Mouse (Mus musculus): ENCODE results near the gene Adcy6. TPM values are rescaled to one million over a fixed set of nuclear protein-coding genes. Genes with fewer than 3 reads are reported as not detected.

Adcy6 gene
- 74.0 and 82.0 TPM in 2 replicates for polyA plus RNA-seq (2012; rRNA removed)
- 14.3 and 16.2 TPM in 2 replicates for polyA plus RNA-seq (2014; fragmentation: Nextera tagmentation; extraction: Ambion mirVana)

- H3K27ac ChIP-seq (replicated peaks; ENCODE audit: low read depth, low read length): peak within 1 kb of the TSS; percentile 79
- under 1% methylated on average over 38 of the region's 75 CpGs for WGBS
- ATAC-seq (ENCODE audit: low FRiP score, low read depth) (peak; percentile 89), DNase-seq (ENCODE audit: low spot score) (peak; percentile 72)
- H3K9ac ChIP-seq (ENCODE audit: low read depth, low read length, severe bottlenecking): peak within 1 kb of the TSS; percentile 89
- H3K9me3 ChIP-seq (ENCODE audit: control insufficient read depth, low read length): no peaks in the 10 kb centered on the region
- peak within 1 kb of the TSS; percentile 90 for H3K4me2 ChIP-seq (replicated peaks; ENCODE audit: low read depth, low read length, severe bottlenecking)
- peak within 1 kb of the TSS; percentile 86 for H3K4me3 ChIP-seq (replicated peaks; ENCODE audit: low read length)
- TF ChIP-seq POLR2A (IDR thresholded peaks at IDR 0.05; ENCODE audit: borderline replicate concordance, extremely low read depth, insufficient read depth, insufficient read length): 0 out of 2 replicates have a peak, but pooled peaks have one; percentile 2
- peaks cover 7% of the 10 kb centered on the region; the same call in 1 of the 2 replicates for H3K36me3 ChIP-seq (ENCODE audit: control insufficient read depth, insufficient read depth, low read length)
- no peaks in the 10 kb centered on the region for H3K27me3 ChIP-seq (ENCODE audit: control insufficient read depth, insufficient read depth, low read length)
- peaks cover 19% of the 10 kb centered on the region for H3K4me1 ChIP-seq (ENCODE audit: control insufficient read depth, insufficient read depth, low read length)
These were observed at the start of gene Adcy6 for GRCm38 (mm10) chr15:98609331-98610130. Gene Adcy6 (minus strand): TSS chr15:98610076.

DNA sequence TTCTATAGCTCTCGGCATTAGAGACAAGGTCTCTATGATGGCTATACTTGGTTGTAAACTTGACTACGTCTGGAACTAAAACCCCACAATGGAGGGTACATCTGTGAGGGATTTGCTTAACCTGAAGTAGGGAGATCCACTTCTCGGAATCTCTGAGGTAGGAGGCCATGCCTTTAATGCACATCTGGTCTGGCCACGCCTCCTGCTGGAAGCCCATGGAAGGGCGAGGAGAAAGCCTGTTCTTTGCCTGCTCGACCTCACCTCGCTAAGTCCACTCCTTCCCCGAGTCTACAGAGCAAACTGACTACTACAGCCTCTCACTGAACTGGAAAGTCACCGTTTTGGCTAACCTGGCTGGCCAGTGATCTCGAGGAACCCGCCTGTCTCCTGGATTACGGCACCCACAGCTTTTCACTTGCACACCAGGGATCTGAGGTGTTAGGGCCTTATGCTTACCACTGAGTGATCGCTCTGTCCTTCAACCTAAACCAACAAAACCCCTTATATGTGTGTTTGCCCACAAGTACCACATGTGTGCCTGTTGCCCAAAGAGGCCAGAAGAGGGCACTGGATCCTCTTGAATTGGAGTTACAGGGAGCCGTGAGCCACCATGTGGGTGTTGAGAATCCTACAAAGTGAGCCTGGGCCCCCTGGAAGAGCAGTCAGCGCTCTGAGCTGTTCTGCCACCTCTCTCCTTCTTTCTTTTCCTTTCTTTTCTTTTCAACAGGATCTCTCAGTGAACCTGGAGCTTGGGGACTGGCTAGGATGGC is 47.3 kb upstream of the Adcy6 start:
- Histone ChIP-seq H3K36me3 (ENCODE audit: control insufficient read depth, insufficient read depth, low read length) (peaks cover 74% of the 10 kb centered on the region), H3K4me1 (ENCODE audit: control insufficient read depth, insufficient read depth, low read length) (0 out of 2 replicates have a peak, but pooled peaks cover 6% of the 10 kb centered on the region), H3K4me3 (replicated peaks; ENCODE audit: low read length) (no peak overlapping the region), H3K27me3 (ENCODE audit: control insufficient read depth, insufficient read depth, low read length) (no peaks in the 10 kb centered on the region), H3K27ac (replicated peaks; ENCODE audit: low read depth, low read length) (no peak overlapping the region), H3K9me3 (ENCODE audit: control insufficient read depth, low read length) (no peaks in the 10 kb centered on the region), H3K4me2 (replicated peaks; ENCODE audit: low read depth, low read length, severe bottlenecking) (no peak overlapping the region), H3K9ac (ENCODE audit: low read depth, low read length, severe bottlenecking) (no peak overlapping the region)
- no peak for TF ChIP-seq POLR2A (IDR thresholded peaks at IDR 0.05; ENCODE audit: borderline replicate concordance, extremely low read depth, insufficient read depth, insufficient read length)
- ATAC-seq (ENCODE audit: low FRiP score, low read depth): no peak
- DNase-seq (ENCODE audit: low spot score): no peak
- 82% methylated on average over 15 of the region's 15 CpGs for WGBS

GRCm38 (mm10) chr15:98652174-98652573 is 42.3 kb upstream of the Adcy6 start:
- DNase-seq (ENCODE audit: low spot score) (no peak), ATAC-seq (ENCODE audit: low FRiP score, low read depth) (no peak)
- Histone ChIP-seq H3K9me3 (ENCODE audit: control insufficient read depth, low read length) (no peaks in the 10 kb centered on the region), H3K4me1 (ENCODE audit: control insufficient read depth, insufficient read depth, low read length) (no peaks in the 10 kb centered on the region), H3K36me3 (ENCODE audit: control insufficient read depth, insufficient read depth, low read length) (peaks cover 97% of the 10 kb centered on the region), H3K4me2 (replicated peaks; ENCODE audit: low read depth, low read length, severe bottlenecking) (no peak overlapping the region), H3K4me3 (replicated peaks; ENCODE audit: low read length) (no peak overlapping the region), H3K9ac (ENCODE audit: low read depth, low read length, severe bottlenecking) (no peak overlapping the region), H3K27me3 (ENCODE audit: control insufficient read depth, insufficient read depth, low read length) (no peaks in the 10 kb centered on the region), H3K27ac (replicated peaks; ENCODE audit: low read depth, low read length) (no peak overlapping the region)
- TF ChIP-seq POLR2A (IDR thresholded peaks at IDR 0.05; ENCODE audit: borderline replicate concordance, extremely low read depth, insufficient read depth, insufficient read length): no peak
- WGBS: 94% methylated on average over 8 of the region's 8 CpGs

- Histone ChIP-seq H3K36me3 (ENCODE audit: control insufficient read depth, insufficient read depth, low read length) (peaks cover 97% of the 10 kb centered on the region), H3K4me2 (replicated peaks; ENCODE audit: low read depth, low read length, severe bottlenecking) (no peak overlapping the region), H3K27ac (replicated peaks; ENCODE audit: low read depth, low read length) (no peak overlapping the region), H3K4me1 (ENCODE audit: control insufficient read depth, insufficient read depth, low read length) (no peaks in the 10 kb centered on the region), H3K27me3 (ENCODE audit: control insufficient read depth, insufficient read depth, low read length) (no peaks in the 10 kb centered on the region), H3K9ac (ENCODE audit: low read depth, low read length, severe bottlenecking) (no peak overlapping the region), H3K9me3 (ENCODE audit: control insufficient read depth, low read length) (no peaks in the 10 kb centered on the region), H3K4me3 (replicated peaks; ENCODE audit: low read length) (no peak overlapping the region)
- TF ChIP-seq POLR2A (IDR thresholded peaks at IDR 0.05; ENCODE audit: borderline replicate concordance, extremely low read depth, insufficient read depth, insufficient read length): no peak
- WGBS: 96% methylated on average over 15 of the region's 15 CpGs
- ATAC-seq (ENCODE audit: low FRiP score, low read depth) (no peak), DNase-seq (ENCODE audit: low spot score) (no peak)
These were observed 41.6 kb upstream of the Adcy6 start for GRCm38 (mm10) chr15:98651431-98651830.

- 92% methylated on average over 3 of the region's 3 CpGs for WGBS
- ATAC-seq (ENCODE audit: low FRiP score, low read depth): no peak
- Histone ChIP-seq H3K4me2 (replicated peaks; ENCODE audit: low read depth, low read length, severe bottlenecking) (no peak overlapping the region), H3K4me1 (ENCODE audit: control insufficient read depth, insufficient read depth, low read length) (no peaks in the 10 kb centered on the region), H3K9ac (ENCODE audit: low read depth, low read length, severe bottlenecking) (no peak overlapping the region), H3K27me3 (ENCODE audit: control insufficient read depth, insufficient read depth, low read length) (no peaks in the 10 kb centered on the region), H3K36me3 (ENCODE audit: control insufficient read depth, insufficient read depth, low read length) (peaks cover 96% of the 10 kb centered on the region), H3K4me3 (replicated peaks; ENCODE audit: low read length) (no peak overlapping the region), H3K9me3 (ENCODE audit: control insufficient read depth, low read length) (no peaks in the 10 kb centered on the region), H3K27ac (replicated peaks; ENCODE audit: low read depth, low read length) (no peak overlapping the region)
- TF ChIP-seq POLR2A (IDR thresholded peaks at IDR 0.05; ENCODE audit: borderline replicate concordance, extremely low read depth, insufficient read depth, insufficient read length): no peak
- no peak for DNase-seq (ENCODE audit: low spot score)
These were observed 38.2 kb upstream of the Adcy6 start for GRCm38 (mm10) chr15:98648071-98648470.
